Mouse (Mus musculus): ENCODE measurements around the gene Olfr1056.
"Not testable (repeated sequence)": the region's sequence is repeated elsewhere in the genome, so short reads cannot be mapped to it uniquely, and the experiment has no call there.

Olfr1056 gene

DNA sequence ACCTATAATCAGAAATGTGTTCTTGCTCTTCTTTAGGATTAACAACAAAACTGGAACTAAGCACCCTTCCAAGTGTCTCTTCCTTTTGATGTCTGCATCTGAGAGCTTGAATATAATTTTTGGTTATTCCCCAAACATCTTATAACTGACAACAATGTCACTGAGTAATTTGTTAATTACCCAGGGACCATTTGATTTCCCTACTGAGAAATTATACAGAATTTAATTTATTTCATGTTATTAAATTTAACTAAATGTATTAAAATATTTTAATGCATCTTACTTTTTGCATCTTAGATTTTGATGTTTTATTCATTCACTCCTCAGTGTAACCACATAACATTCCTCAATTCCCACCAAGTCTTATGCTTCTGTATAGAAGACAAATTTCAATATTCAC lies at the start of gene Olfr1056:
Gene Olfr1056 (minus strand): TSS at position 101 of the 400 bp plus-strand sequence.
- no peak for DNase-seq (ENCODE audit: low spot score in 2 of 2)

DNA sequence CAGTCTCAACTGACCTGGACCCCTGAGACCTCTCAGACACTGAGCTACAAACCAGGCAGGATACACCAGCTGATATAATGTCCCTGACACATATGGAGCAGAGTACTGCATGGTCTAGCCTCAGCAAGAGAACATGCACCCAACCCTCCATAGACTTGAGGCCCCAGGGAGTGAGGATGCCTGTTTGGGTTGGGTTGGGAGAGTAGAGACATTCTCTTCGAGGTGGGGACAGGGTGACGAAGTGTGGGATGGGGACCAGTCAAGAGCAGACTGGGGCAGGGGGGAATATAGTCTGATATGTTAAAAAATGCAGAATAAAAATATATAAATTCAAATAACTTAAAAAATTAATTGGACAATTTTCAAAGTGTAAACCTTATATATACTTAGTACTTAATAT lies 32.8 kb upstream of the Olfr1056 start:
- no peak for DNase-seq (ENCODE audit: low spot score in 2 of 2)

DNA sequence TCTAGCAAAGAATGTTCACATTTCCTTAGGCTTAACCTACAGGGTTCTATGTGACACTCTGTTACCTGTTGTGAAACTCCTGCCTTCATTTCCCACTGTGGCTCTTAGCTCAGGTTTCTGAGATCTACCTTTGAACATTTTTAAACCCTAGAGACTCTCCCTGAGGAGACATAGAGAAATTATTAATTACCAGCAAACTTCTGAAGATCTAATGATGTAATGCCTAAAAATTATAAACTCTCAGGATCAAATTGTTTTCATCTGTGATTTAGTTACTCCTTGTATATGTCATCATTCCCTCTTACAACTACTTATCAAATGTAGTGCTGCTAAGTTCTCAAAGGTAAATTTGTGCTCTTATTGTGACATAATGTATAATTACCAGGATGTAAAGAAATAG lies 26.2 kb upstream of the Olfr1056 start, which contains the start of gene Olfr1058:
Gene Olfr1058 (minus strand): TSS at position 101 of the 400 bp plus-strand sequence.
- not testable (repeated sequence) for DNase-seq (ENCODE audit: low spot score in 2 of 2)

DNA sequence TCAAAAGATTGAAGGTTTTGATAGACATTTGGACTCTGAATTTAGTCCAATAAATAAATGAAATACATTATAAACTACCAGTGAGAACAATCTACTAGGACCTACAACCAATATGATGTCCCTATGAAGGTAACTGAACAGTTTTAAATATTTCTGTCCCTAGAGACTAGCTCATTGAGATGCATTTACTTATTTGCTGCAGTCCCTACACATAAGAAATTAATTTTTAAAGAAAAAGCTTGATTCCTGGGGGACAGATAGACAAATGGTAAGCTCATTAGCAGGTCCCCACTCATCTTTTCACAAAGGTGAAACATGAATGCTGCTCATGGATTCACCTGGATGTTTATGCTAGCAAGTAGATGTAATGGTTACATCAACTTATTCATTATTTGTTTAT lies 16.0 kb upstream of the Olfr1056 start, which contains the start of gene Olfr1057:
Gene Olfr1057 (minus strand): TSS at position 101 of the 400 bp plus-strand sequence.
- DNase-seq (ENCODE audit: low spot score in 2 of 2), result no peak

DNA sequence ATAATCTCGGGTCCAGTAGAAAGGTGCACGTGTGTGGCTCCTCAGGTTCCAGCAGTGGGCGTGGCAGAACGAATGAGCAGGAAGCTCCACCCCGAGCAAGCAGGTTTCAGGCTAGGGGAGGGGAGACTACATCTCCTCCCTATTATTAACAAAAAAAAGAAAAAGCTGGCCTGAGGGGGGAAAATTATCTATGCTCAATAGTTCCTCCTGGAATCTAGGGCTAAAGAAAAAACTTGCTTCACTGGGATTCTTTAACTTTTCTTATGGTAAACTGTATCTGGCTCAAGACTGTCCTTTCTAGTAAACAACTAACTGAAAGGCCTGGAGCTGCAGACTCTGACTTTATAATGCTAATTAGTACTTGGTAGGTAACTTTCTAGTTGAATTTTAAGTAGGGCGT lies 4.1 kb upstream of the Olfr1056 start:
- not testable (repeated sequence) for DNase-seq (ENCODE audit: low spot score in 2 of 2)

DNA sequence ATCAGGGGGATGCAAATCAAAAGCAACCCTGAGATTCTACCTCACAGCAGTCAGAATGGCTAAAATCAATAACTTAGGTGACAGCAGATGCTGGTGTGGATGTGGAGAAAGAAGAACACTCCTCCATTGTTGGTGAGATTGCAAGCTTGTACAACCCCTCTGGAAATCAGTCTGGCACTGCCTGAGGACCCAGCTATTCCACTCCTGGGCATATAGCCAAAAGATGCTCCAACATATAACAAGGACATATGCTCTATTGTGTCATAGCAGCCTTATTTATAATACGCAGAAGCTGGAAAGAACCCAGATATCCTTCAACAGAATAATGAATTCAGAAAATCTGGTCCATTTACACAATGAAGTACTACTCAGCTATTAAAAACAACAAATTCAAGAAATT lies 10.5 kb downstream of the Olfr1056 start:
- DNase-seq (ENCODE audit: low spot score in 2 of 2), result not testable (repeated sequence)

DNA sequence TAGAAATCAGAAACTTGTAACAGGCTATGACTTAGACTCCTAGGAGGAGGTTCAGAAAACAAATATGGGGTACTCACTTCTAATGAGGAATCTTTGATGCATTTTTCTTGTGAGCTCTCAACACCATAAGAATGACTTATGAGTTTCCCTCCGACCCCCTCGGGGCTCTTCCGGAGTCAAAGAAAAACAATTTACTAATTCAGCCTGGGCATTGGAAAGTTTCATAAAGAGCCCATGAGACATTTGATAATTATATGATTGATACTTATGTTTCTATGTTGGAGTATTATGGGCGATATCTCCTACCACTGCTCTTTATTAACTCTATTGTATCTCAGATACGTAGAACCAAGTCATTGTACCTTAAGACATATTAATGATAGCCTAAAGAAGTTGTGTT lies 12.1 kb downstream of the Olfr1056 start, which contains the start of gene Olfr1055:
Gene Olfr1055 (minus strand): TSS at position 101 of the 400 bp plus-strand sequence.
- DNase-seq (ENCODE audit: low spot score in 2 of 2), result no peak

DNA sequence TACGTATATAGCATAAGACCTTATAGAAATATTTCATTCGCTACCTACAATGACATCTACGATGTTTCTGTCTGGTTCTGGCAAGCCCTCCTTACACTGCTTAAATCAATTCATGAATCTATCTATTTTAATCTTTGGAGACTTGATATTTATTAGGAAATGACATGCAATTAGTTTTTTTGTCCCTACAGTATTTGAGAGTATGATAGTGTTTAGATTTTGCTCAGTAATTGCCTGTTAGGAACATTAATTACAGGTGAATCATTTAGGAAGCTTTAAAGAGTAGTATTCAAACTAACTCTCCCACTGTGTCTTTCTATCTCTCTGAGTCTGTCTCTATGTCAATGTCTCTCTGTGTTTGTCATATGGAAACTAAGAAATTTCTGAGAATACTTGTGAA lies 26.9 kb downstream of the Olfr1056 start, which contains the start of gene Olfr1054:
Gene Olfr1054 (minus strand): TSS at position 101 of the 400 bp plus-strand sequence.
- DNase-seq (ENCODE audit: low spot score in 2 of 2), result no peak

DNA sequence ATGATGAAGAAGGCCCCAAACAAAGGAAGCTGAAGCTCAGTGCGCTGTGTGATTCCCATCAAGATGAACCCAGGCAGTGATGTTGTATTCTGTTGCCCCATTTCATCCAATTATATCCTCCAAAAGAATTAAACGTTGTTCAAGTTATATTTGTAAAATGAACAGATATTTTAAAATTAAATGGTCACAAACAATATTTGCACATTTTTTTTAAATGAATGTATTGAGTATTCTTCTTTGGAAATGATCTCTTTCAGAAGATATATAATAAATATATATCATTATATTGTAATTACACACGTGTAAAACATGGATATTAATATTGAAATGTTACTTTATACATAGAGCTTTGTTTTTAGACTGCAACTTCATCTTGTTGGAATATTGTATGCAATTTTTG lies 47.1 kb downstream of the Olfr1056 start, which contains the start of gene Olfr1053:
Gene Olfr1053 (minus strand): TSS at position 101 of the 400 bp plus-strand sequence.
- no peak for DNase-seq (ENCODE audit: low spot score in 2 of 2)

Data from right cerebral cortex, adult 2 months (tissue).